Mouse (Mus musculus): ENCODE measurements around the gene Defb11.
A peak's percentile ranks its signal among the peaks of the same experiment; 100 is the strongest.
"Not testable (repeated sequence)": the region's sequence is repeated elsewhere in the genome, so short reads cannot be mapped to it uniquely, and the experiment has no call there.

Defb11 gene

GRCm38 (mm10) chr8:21906290-21906689, at the start of gene Defb11:
Gene Defb11 (minus strand): TSS chr8:21906412.
- peak; percentile 35 for DNase-seq (ENCODE audit: low read depth, low spot score)

DNA sequence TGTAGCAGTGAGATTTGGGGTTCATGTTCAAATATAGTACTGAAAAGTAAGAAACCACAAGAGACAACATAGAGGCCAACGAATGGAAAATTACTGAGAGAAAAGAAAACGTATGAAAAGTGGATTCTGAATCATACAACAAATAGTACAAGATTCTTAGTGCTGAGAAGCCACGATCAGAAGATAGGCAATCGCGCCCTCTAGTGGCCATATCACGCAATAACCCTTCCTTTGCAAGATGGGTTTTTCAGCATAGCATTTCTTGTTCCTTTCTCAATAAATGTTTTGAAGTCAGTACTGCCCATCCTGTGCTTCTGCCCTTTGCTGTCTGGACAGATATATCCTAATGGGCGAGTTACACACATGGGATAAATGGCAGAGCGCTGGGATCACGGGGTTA, 49.1 kb upstream of the Defb11 start:
- DNase-seq (ENCODE audit: low read depth, low spot score), result peak; percentile 73

DNA sequence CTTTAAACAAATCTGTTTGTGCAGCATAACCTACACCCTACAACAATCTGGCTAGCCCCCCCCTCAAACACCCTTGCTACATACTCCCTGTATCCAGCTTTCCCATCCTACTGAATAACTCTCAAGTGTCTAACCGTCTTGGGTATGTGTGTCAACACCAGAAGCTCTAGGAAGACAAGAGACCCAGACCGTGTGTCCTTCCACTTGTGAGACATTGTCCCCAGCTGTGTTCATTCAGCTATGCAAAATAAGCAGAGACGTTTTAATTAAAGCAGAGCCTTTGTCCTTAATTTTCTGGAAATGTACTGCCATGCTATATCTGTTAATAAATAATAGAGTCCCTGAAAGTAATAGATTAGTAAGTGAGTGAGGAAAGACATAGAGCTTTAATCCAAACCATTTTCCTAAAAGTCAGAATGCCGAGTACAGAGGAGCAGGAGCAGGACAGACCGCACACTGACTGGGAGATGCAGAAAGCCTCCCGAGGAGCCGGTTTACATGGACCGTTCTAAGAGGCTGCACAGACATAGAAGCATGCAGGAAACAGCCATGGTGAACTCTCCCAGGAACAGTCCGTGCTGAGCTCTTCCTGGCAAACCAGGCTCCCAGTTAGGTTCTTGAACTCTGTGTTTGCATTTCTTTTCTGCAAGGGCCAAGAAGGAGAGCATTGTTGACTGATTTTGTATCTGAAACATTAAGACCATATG, 41.3 kb upstream of the Defb11 start:
- DNase-seq (ENCODE audit: low read depth, low spot score), result no peak

- DNase-seq (ENCODE audit: low read depth, low spot score), result no peak
Observed at GRCm38 (mm10) chr8:21946462-21946861, 40.2 kb upstream of the Defb11 start, which contains the start of gene Defb13. Gene Defb13 (plus strand): TSS chr8:21946762.

GRCm38 (mm10) chr8:21938052-21938451, 31.8 kb upstream of the Defb11 start, which contains the start of gene Defb35:
Gene Defb35 (plus strand): TSS chr8:21938352.
- DNase-seq (ENCODE audit: low read depth, low spot score), result not testable (repeated sequence)

DNA sequence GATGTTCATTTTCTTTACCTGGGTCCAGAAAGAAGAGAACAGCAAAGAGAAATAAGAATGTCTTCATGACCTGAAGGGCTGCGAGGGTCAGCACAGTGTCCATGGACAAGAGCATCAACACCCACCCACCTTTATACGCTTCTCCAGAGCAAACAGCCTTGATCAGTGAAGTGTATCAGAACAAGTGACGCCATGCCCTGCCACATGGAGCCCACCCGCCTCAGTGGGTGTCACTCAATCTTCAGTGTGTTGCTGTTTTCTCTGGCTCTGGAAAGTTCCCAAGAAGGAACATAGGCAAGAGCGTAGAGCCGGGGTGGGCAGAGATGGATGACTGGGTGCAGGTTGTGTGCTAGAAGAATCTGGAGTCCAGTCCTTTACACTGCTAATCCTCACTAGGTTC, 26.4 kb upstream of the Defb11 start, which contains the start of gene Defb15:
TSS of gene Defb15 (minus strand) at position 101 of the 400 bp plus-strand sequence.
- no peak for DNase-seq (ENCODE audit: low read depth, low spot score)

GRCm38 (mm10) chr8:21930754-21931153, 24.5 kb upstream of the Defb11 start:
- not testable (repeated sequence) for DNase-seq (ENCODE audit: low read depth, low spot score)

GRCm38 (mm10) chr8:21915625-21916024, 9.4 kb upstream of the Defb11 start:
- DNase-seq (ENCODE audit: low read depth, low spot score), result no peak

DNA sequence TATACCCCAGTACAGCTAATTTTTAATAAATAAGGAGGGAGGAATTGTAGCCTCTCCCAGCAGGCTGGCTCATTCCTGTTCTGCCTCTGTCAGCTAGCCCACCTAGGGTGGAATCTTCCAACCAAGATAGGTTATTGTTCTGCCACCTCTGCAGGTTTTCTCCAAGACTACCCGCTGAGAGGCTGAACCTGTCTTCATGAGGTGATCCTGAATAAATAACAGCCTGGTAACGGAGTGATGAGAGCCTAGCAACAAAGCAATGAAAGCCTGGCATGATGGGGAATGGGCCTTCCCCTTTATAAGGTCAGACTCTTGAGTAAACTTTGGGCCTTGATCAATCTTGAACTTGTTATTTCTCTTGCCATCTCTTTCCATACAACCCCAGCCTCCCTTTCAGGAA, 6.3 kb upstream of the Defb11 start:
- peak; percentile 67 for DNase-seq (ENCODE audit: low read depth, low spot score)

DNA sequence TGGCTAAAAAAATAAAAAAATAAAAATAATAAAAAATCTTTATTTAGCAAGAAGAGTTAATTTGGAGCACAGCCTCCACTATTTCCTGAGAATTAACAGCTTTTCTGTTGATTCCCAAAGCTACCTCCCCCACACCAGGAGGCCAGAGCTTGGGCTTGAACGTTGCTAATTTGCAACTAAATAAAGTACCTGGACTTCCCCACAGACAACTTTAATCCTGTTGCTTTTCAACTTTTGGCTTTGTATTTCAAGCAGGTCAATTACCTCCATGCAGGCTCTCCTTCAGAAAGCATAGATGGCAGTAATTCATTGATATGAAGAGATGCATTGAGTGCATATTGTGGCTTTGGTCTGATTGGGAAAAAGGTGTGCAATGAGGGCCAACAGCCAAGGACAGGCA, 5.7 kb upstream of the Defb11 start:
- peak; percentile 73 for DNase-seq (ENCODE audit: low read depth, low spot score)

DNA sequence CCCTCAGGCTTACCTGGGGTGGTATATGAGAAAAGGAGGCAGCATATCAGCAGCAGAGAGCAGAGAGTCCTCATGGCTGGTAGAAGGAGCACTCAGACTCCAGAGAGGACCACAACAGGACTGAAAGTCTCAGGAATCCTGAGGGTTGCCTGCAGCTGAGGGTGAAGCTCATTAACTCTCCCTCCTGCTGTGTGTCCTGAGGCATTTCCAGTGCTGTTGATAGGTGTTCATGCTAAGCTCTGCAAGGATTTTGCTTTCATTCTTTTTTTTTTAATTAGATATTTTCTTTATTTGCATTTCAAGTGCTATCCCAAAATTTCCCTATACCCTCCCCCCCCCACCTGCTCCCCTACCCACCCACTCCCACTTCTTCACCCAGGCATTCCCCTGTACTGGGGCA, 20.9 kb downstream of the Defb11 start, which contains the start of gene Defb9:
TSS of gene Defb9 (minus strand) at position 101 of the 400 bp plus-strand sequence.
- peak; percentile 8 for DNase-seq (ENCODE audit: low read depth, low spot score)

DNA sequence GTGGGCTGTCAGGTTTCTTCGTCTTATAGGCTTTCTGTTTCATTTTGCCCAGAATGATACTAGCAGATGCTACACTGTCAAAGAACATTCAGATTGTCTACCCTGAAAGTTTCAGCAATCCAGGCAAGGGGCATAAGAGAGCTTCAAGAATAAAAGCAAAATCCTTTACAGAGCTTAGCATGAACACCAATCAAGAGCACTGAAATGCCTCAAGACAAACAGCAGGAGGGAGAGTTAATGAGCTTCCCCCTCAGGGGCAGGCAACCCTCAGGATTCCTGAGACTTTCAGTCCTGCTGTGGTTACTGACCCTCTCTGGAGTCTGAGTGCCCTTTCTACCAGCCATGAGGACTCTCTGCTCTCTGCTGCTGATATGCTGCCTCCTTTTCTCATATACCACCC, 47.6 kb downstream of the Defb11 start, which contains the start of gene Defb10:
TSS of gene Defb10 (plus strand) at position 316 of the 400 bp plus-strand sequence.
- peak; percentile 2 for DNase-seq (ENCODE audit: low read depth, low spot score)

All from ZHBTc4 (cell line).